Mouse (Mus musculus) neural tube, embryonic 11.5 days (tissue): Measurements from ENCODE around the gene Ifnk. TPM values are rescaled to one million over a fixed set of nuclear protein-coding genes. Genes with fewer than 3 reads are reported as not detected.

Experiments used
- ATAC-seq: fragments of 200-750 bp; cut with Nextera tagmentation; 2 replicates; pipeline ENCODE4 v1.8.0; 2017; ENCODE audit warnings: moderate number of reproducible peaks, mild to moderate bottlenecking, moderate TSS enrichment, moderate library complexity; ENCODE audit not compliant: insufficient read depth, low FRiP score, low TSS enrichment
- DNase-seq: peaks from one replicate; pipeline ENCODE4 v3.0.0-alpha.2; 2015; ENCODE audit warnings: low spot score
- H3K27ac ChIP-seq: fragments of 300-500 bp; sonication (generic); 2 replicates; pipeline ENCODE4 v1.5.1; 2014; ENCODE audit warnings: low read depth, mild to moderate bottlenecking, low read length
- H3K27me3 ChIP-seq: fragments of 300-500 bp; sonication (generic); 2 replicates; pipeline ENCODE4 v1.6.1; 2014; ENCODE audit warnings: mild to moderate bottlenecking, low read length, mixed read lengths; ENCODE audit not compliant: control insufficient read depth, insufficient read depth
- H3K36me3 ChIP-seq: fragments of 300-500 bp; sonication (generic); 2 replicates; pipeline ENCODE4 v1.6.1; 2014; ENCODE audit warnings: mild to moderate bottlenecking, low read length, moderate library complexity, mixed read lengths; ENCODE audit not compliant: control insufficient read depth, insufficient read depth
- H3K4me1 ChIP-seq: fragments of 300-500 bp; sonication (generic); 2 replicates; pipeline ENCODE4 v1.6.1; 2014; ENCODE audit warnings: low read length, mixed read lengths; ENCODE audit not compliant: control insufficient read depth, insufficient read depth
- H3K4me2 ChIP-seq: fragments of 300-500 bp; sonication (generic); 2 replicates; pipeline ENCODE4 v1.6.1; 2014; ENCODE audit warnings: low read depth, mild to moderate bottlenecking, moderate library complexity
- H3K4me3 ChIP-seq: fragments of 300-500 bp; sonication (generic); 2 replicates; pipeline ENCODE4 v1.5.1; 2014; ENCODE audit warnings: low read depth, low read length
- H3K9ac ChIP-seq: fragments of 300-500 bp; sonication (generic); 2 replicates; pipeline ENCODE4 v1.6.1; 2014; ENCODE audit warnings: mild to moderate bottlenecking, low read length
- H3K9me3 ChIP-seq: fragments of 300-500 bp; sonication (generic); 2 replicates; pipeline ENCODE4 v1.6.1; 2016; ENCODE audit warnings: low read length; ENCODE audit not compliant: control insufficient read depth
- WGBS: fragments of 180-500 bp; shearing (Covaris S2); extraction: QIAGEN DNeasy Blood & Tissue Kit; methylation state at CpG from one replicate; pipeline ENCODE4 v1.1.7; 2014; 5-methylcytosine and 5-hydroxymethylcytosine counted together
- polyA plus RNA-seq: library from polyadenylated mRNA; unstranded; fragments of >200 nt; fragmentation: Nextera tagmentation; extraction: Ambion mirVana; gene quantifications from 2 replicates; pipeline ENCODE4 v1.2.1, GENCODE M21; 2014

Ifnk gene
- polyA plus RNA-seq, 1 experiment from 2014 or later: 0.50 TPM

GRCm38 (mm10) chr4:35133411-35133810 lies 18.4 kb upstream of the Ifnk start:
- no peaks in the 10 kb centered on the region for H3K27me3 ChIP-seq
- 87% methylated on average over 4 of the region's 4 CpGs for WGBS
- H3K4me1 ChIP-seq: no peaks in the 10 kb centered on the region
- no peak overlapping the region for H3K27ac ChIP-seq
- H3K4me3 ChIP-seq: no peak overlapping the region
- H3K36me3 ChIP-seq: no peaks in the 10 kb centered on the region
- no peak overlapping the region for H3K4me2 ChIP-seq
- H3K9me3 ChIP-seq: no peaks in the 10 kb centered on the region
- no peak overlapping the region for H3K9ac ChIP-seq
- DNase-seq (no peak), ATAC-seq (no peak)

- H3K4me3 ChIP-seq: no peak overlapping the region
- H3K9ac ChIP-seq: no peak overlapping the region
- WGBS: 82% methylated on average over 15 of the region's 15 CpGs
- H3K4me2 ChIP-seq: no peak overlapping the region
- no peak overlapping the region for H3K27ac ChIP-seq
- H3K4me1 ChIP-seq: no peaks in the 10 kb centered on the region
- no peaks in the 10 kb centered on the region for H3K27me3 ChIP-seq
- DNase-seq (no peak), ATAC-seq (no peak)
- H3K36me3 ChIP-seq: no peaks in the 10 kb centered on the region
- no peaks in the 10 kb centered on the region for H3K9me3 ChIP-seq
These were observed 16.8 kb upstream of the Ifnk start for GRCm38 (mm10) chr4:35134846-35135611.

- H3K36me3 ChIP-seq: no peaks in the 10 kb centered on the region
- no peak overlapping the region for H3K4me2 ChIP-seq
- no peak for DNase-seq
- ATAC-seq: no peak
- no peak overlapping the region for H3K9ac ChIP-seq
- H3K27me3 ChIP-seq: no peaks in the 10 kb centered on the region
- H3K27ac ChIP-seq: no peak overlapping the region
- 85% methylated on average over 4 of the region's 4 CpGs for WGBS
- no peaks in the 10 kb centered on the region for H3K9me3 ChIP-seq
- H3K4me1 ChIP-seq: no peaks in the 10 kb centered on the region
- H3K4me3 ChIP-seq: no peak overlapping the region
These were observed 16.1 kb upstream of the Ifnk start for GRCm38 (mm10) chr4:35135806-35136205.

- Histone ChIP-seq H3K4me1 (no peaks in the 10 kb centered on the region), H3K9ac (no peak overlapping the region), H3K27ac (no peak overlapping the region), H3K9me3 (no peaks in the 10 kb centered on the region), H3K36me3 (no peaks in the 10 kb centered on the region), H3K4me2 (no peak overlapping the region), H3K27me3 (no peaks in the 10 kb centered on the region), H3K4me3 (no peak overlapping the region)
- 92% methylated on average over 8 of the region's 8 CpGs for WGBS
- DNase-seq: no peak
- ATAC-seq: no peak
These were observed 14.9 kb upstream of the Ifnk start for GRCm38 (mm10) chr4:35136996-35137395.

GRCm38 (mm10) chr4:35138077-35138476 lies 13.8 kb upstream of the Ifnk start:
- Histone ChIP-seq H3K4me2 (no peak overlapping the region), H3K36me3 (no peaks in the 10 kb centered on the region), H3K9ac (no peak overlapping the region), H3K4me3 (no peak overlapping the region), H3K27me3 (no peaks in the 10 kb centered on the region), H3K27ac (no peak overlapping the region), H3K9me3 (no peaks in the 10 kb centered on the region), H3K4me1 (no peaks in the 10 kb centered on the region)
- ATAC-seq: no peak
- WGBS: 46% methylated on average over 6 of the region's 6 CpGs
- DNase-seq: no peak

GRCm38 (mm10) chr4:35140317-35140716 lies 11.5 kb upstream of the Ifnk start:
- DNase-seq: no peak

GRCm38 (mm10) chr4:35143472-35144102 lies 8.3 kb upstream of the Ifnk start:
- Histone ChIP-seq H3K9me3 (no peaks in the 10 kb centered on the region), H3K9ac (no peak overlapping the region), H3K27me3 (no peaks in the 10 kb centered on the region), H3K4me1 (no peaks in the 10 kb centered on the region), H3K36me3 (no peaks in the 10 kb centered on the region), H3K4me3 (no peak overlapping the region), H3K27ac (no peak overlapping the region), H3K4me2 (no peak overlapping the region)
- no peak for ATAC-seq
- DNase-seq: no peak
- WGBS: 76% methylated on average over 12 of the region's 12 CpGs

More at GRCm38 (mm10) chr4:35140317-35140716, 11.5 kb upstream of the Ifnk start:
- Histone ChIP-seq H3K4me3 (no peak overlapping the region), H3K4me1 (no peaks in the 10 kb centered on the region), H3K9ac (no peak overlapping the region), H3K9me3 (no peaks in the 10 kb centered on the region), H3K27ac (no peak overlapping the region), H3K4me2 (no peak overlapping the region), H3K36me3 (no peaks in the 10 kb centered on the region), H3K27me3 (no peaks in the 10 kb centered on the region)
- WGBS: 85% methylated on average over 6 of the region's 6 CpGs
- no peak for ATAC-seq

- WGBS: 87% methylated on average over 10 of the region's 10 CpGs
- H3K9me3 ChIP-seq: no peaks in the 10 kb centered on the region
- DNase-seq (no peak), ATAC-seq (no peak)
- H3K4me3 ChIP-seq: no peak overlapping the region
- H3K27me3 ChIP-seq: no peaks in the 10 kb centered on the region
- no peaks in the 10 kb centered on the region for H3K4me1 ChIP-seq
- H3K27ac ChIP-seq: no peak overlapping the region
- H3K9ac ChIP-seq: no peak overlapping the region
- H3K36me3 ChIP-seq: no peaks in the 10 kb centered on the region
- no peak overlapping the region for H3K4me2 ChIP-seq
These were observed 6.1 kb upstream of the Ifnk start for GRCm38 (mm10) chr4:35145726-35146125.

- H3K9me3 ChIP-seq: no peaks in the 10 kb centered on the region
- H3K4me1 ChIP-seq: no peaks in the 10 kb centered on the region
- H3K36me3 ChIP-seq: no peaks in the 10 kb centered on the region
- H3K9ac ChIP-seq: no peak overlapping the region
- ATAC-seq (no peak), DNase-seq (no peak)
- H3K4me2 ChIP-seq: no peak overlapping the region
- 92% methylated on average over 5 of the region's 5 CpGs for WGBS
- no peak overlapping the region for H3K4me3 ChIP-seq
- H3K27ac ChIP-seq: no peak overlapping the region
- H3K27me3 ChIP-seq: no peaks in the 10 kb centered on the region
These were observed 5.3 kb upstream of the Ifnk start for GRCm38 (mm10) chr4:35146597-35146996.
